Mouse (Mus musculus): ENCODE results near the gene Celsr1. TPM values are rescaled to one million over a fixed set of nuclear protein-coding genes. Genes with fewer than 3 reads are reported as not detected.

Celsr1 gene
- 6.8 and 8.8 TPM in 2 replicates for polyA plus RNA-seq (2014; fragmentation: Nextera tagmentation; extraction: Ambion mirVana)

DNA sequence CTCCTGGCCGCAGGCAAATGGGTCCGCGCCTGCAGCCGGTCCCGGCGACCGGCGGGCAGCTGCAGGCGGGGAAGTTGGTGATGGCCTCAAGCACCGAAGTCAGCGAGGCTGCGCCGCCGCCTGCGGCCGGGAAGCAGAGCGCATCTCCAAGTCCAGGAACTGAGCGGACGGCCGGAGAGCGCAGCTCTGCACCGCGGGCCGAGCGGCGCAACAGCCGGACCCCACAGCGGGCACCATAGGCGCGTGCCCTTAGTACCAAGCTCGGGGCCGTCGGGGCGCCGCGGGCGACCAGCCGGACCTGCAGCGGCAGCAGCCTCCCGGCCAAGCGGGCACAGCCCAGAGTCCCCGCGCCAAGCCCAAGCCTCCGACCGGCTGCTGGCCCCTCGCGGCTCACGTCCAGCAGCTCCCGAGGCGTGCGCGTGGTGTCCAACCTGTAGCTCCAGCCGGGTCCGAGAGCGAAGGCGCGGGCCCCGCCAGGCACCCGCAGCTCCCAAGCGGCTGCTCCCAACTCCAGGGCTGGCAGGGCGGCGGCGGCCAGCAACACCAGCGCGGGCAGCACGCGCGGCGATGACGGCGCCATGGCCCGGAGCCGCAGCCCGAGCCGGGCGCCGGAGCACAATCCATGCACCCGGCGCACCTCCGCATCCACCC is at the start of gene Celsr1:
Gene Celsr1 (minus strand): TSS at position 587 of the 651 bp plus-strand sequence.
- Histone ChIP-seq H3K4me3 (ENCODE audit: low read length) (peak within 1 kb of the TSS; percentile 66), H3K27ac (ENCODE audit: low read depth, low read length) (peak within 1 kb of the TSS; percentile 87), H3K9me3 (ENCODE audit: control insufficient read depth, low read length) (peaks cover 16% of the 10 kb centered on the region; the same call in 1 of the 2 replicates), H3K4me1 (ENCODE audit: control insufficient read depth, insufficient read depth, low read length) (peaks cover 20% of the 10 kb centered on the region), H3K9ac (ENCODE audit: low read depth, low read length) (peak within 1 kb of the TSS; percentile 80), H3K27me3 (ENCODE audit: control insufficient read depth, insufficient read depth, low read length) (peaks cover 23% of the 10 kb centered on the region), H3K4me2 (replicated peaks; ENCODE audit: low read depth, low read length) (peak within 1 kb of the TSS; percentile 87), H3K36me3 (ENCODE audit: control insufficient read depth, insufficient read depth, low read length) (peaks cover 12% of the 10 kb centered on the region; the same call in 1 of the 2 replicates)
- ATAC-seq (ENCODE audit: low FRiP score, low TSS enrichment) = peak; percentile 11
- under 1% methylated on average over 61 of the region's 80 CpGs for whole genome bisulfite sequencing

DNA sequence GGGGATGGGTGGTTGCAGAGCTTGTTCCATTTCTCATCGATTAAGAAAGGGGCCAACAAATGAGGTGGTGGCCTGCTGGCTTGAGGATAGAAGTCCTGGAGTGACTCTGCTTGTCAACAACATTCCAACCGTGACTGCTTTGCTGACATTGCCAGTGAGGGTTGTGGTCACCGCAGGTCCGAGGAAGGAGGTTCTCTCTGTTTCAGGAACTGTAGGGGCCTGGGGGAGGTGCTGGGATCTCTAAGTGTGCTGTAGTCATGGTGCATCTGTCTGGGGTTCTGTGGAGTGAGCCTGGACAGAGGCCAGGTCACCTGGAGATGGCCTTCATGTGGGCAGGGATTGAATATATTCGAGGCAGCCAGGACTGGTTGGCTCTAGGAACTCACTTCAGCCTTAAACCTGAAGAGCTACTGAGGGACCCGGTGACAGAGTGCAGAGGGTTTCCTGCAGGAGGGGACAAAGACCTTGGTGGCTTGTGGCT is 49.7 kb upstream of the Celsr1 start:
- Histone ChIP-seq H3K9ac (ENCODE audit: low read depth, low read length) (0 out of 2 replicates have a peak overlapping the region, but pooled peaks have one; percentile 0), H3K27ac (ENCODE audit: low read depth, low read length) (peak overlapping the region; percentile 37), H3K9me3 (ENCODE audit: control insufficient read depth, low read length) (no peaks in the 10 kb centered on the region), H3K4me2 (replicated peaks; ENCODE audit: low read depth, low read length) (no peak overlapping the region), H3K36me3 (ENCODE audit: control insufficient read depth, insufficient read depth, low read length) (no peaks in the 10 kb centered on the region), H3K4me1 (ENCODE audit: control insufficient read depth, insufficient read depth, low read length) (peaks cover 71% of the 10 kb centered on the region), H3K27me3 (ENCODE audit: control insufficient read depth, insufficient read depth, low read length) (no peaks in the 10 kb centered on the region), H3K4me3 (ENCODE audit: low read length) (no peak overlapping the region)
- no peak for ATAC-seq (ENCODE audit: low FRiP score, low TSS enrichment)
- WGBS = 28% methylated on average over 6 of the region's 6 CpGs

DNA sequence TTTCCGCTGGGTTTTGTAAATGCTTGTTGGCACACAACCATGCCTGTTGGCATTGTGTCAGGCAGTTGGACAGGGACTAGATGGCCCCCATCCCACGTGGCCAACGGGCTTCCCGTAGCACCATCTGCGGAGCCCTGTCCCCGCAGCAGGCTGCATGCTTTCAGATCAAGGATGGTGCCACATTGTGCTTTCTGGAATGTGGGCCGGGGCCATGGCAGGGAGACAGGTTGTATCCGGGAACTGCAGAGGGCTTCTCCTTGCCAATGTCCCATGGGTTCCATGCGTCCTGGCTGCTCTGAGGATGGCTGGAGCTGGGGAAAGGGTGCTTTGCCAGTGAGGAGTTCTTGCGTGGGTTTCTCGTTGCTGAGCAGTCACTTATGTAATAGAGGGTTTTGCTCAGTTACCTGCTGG is 49.0 kb upstream of the Celsr1 start:
- no peak for ATAC-seq (ENCODE audit: low FRiP score, low TSS enrichment)
- WGBS = 78% methylated on average over 11 of the region's 11 CpGs
- no peaks in the 10 kb centered on the region for H3K9me3 ChIP-seq (ENCODE audit: control insufficient read depth, low read length)
- H3K9ac ChIP-seq (ENCODE audit: low read depth, low read length) = 0 out of 2 replicates have a peak overlapping the region, but pooled peaks have one; percentile 8
- H3K4me1 ChIP-seq (ENCODE audit: control insufficient read depth, insufficient read depth, low read length) = peaks cover 76% of the 10 kb centered on the region
- H3K4me3 ChIP-seq (ENCODE audit: low read length) = no peak overlapping the region
- H3K27me3 ChIP-seq (ENCODE audit: control insufficient read depth, insufficient read depth, low read length) = no peaks in the 10 kb centered on the region
- H3K36me3 ChIP-seq (ENCODE audit: control insufficient read depth, insufficient read depth, low read length) = no peaks in the 10 kb centered on the region
- 0 out of 2 replicates have a peak overlapping the region, but pooled peaks have one; percentile 37 for H3K27ac ChIP-seq (ENCODE audit: low read depth, low read length)
- H3K4me2 ChIP-seq (replicated peaks; ENCODE audit: low read depth, low read length) = no peak overlapping the region

DNA sequence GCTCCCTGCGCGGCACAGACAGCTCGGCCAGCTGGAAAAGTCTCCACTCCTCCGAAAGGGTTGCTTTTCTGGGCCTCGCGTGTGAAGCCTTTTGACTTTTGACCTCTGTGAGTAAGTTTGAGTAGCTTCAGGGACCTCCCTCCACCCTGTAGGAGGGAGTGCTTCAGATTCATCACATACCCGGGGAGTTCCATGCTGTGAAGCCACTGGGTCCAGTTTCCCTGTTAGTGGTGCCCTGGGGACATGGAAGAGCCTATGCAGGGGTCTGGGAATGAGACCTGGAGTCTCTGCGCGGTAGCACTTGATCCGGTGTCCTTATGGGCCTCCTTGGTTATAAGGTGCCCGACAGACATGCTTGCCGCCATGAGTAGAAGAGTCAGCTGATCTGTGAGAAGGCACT is 48.1 kb upstream of the Celsr1 start:
- no peaks in the 10 kb centered on the region for H3K27me3 ChIP-seq (ENCODE audit: control insufficient read depth, insufficient read depth, low read length)
- 45% methylated on average over 12 of the region's 12 CpGs for WGBS
- no peak overlapping the region for H3K4me2 ChIP-seq (replicated peaks; ENCODE audit: low read depth, low read length)
- H3K9me3 ChIP-seq (ENCODE audit: control insufficient read depth, low read length) = no peaks in the 10 kb centered on the region
- no peak overlapping the region; the same call in 1 of the 2 replicates for H3K27ac ChIP-seq (ENCODE audit: low read depth, low read length)
- H3K36me3 ChIP-seq (ENCODE audit: control insufficient read depth, insufficient read depth, low read length) = no peaks in the 10 kb centered on the region
- ATAC-seq (ENCODE audit: low FRiP score, low TSS enrichment) = no peak
- H3K4me1 ChIP-seq (ENCODE audit: control insufficient read depth, insufficient read depth, low read length) = peaks cover 72% of the 10 kb centered on the region
- no peak overlapping the region for H3K4me3 ChIP-seq (ENCODE audit: low read length)
- 0 out of 2 replicates have a peak overlapping the region, but pooled peaks have one; percentile 12 for H3K9ac ChIP-seq (ENCODE audit: low read depth, low read length)

DNA sequence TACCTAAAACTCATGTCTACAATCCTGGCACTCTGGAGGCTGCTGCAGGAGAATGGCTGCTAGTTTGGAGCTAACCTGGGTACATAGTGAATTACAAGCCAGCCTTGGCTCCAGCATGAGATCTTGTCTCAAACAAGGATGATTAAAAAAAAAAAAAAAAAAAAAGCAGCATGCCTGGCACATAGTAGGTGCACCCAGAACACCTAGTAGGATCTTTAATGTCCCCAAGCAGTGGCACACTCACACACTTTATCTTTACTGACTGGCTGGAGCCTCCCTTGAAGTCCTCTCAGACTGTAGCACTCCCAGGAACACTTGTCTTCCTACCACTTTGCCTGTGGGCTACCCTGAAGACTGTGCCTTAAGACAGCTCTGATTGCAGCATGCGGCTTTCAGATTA is 46.8 kb upstream of the Celsr1 start:
- Histone ChIP-seq H3K27me3 (ENCODE audit: control insufficient read depth, insufficient read depth, low read length) (no peaks in the 10 kb centered on the region), H3K4me3 (ENCODE audit: low read length) (no peak overlapping the region), H3K9me3 (ENCODE audit: control insufficient read depth, low read length) (no peaks in the 10 kb centered on the region), H3K4me1 (ENCODE audit: control insufficient read depth, insufficient read depth, low read length) (peaks cover 68% of the 10 kb centered on the region), H3K4me2 (replicated peaks; ENCODE audit: low read depth, low read length) (no peak overlapping the region), H3K36me3 (ENCODE audit: control insufficient read depth, insufficient read depth, low read length) (no peaks in the 10 kb centered on the region), H3K9ac (ENCODE audit: low read depth, low read length) (no peak overlapping the region), H3K27ac (ENCODE audit: low read depth, low read length) (no peak overlapping the region)
- ATAC-seq (ENCODE audit: low FRiP score, low TSS enrichment) = no peak
- WGBS = 96% methylated on average over 1 of the region's 1 CpGs

DNA sequence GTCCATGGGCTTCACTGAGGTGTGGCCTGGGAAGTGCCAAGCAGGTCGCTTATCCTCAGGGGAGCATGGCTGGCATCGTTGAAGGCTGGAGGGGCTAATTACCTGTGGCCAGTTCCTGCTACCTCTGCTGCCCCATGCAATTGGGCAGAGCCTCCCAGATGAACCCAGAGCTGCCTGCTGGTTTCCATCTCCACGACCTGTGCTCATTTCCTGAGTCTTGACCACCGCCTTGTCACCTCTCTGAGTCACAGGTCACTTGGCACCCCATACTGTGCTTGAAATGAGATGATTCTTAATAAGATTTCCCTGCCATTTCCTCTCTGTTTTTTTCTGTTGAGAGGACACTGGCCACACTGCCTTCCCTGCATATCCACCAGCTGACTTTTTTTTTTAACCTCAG is 46.3 kb upstream of the Celsr1 start:
- ATAC-seq (ENCODE audit: low FRiP score, low TSS enrichment) = no peak
- Histone ChIP-seq H3K9ac (ENCODE audit: low read depth, low read length) (no peak overlapping the region), H3K4me1 (ENCODE audit: control insufficient read depth, insufficient read depth, low read length) (peaks cover 62% of the 10 kb centered on the region), H3K4me2 (replicated peaks; ENCODE audit: low read depth, low read length) (no peak overlapping the region), H3K4me3 (ENCODE audit: low read length) (no peak overlapping the region), H3K36me3 (ENCODE audit: control insufficient read depth, insufficient read depth, low read length) (no peaks in the 10 kb centered on the region), H3K27ac (ENCODE audit: low read depth, low read length) (no peak overlapping the region), H3K9me3 (ENCODE audit: control insufficient read depth, low read length) (no peaks in the 10 kb centered on the region), H3K27me3 (ENCODE audit: control insufficient read depth, insufficient read depth, low read length) (no peaks in the 10 kb centered on the region)
- WGBS = 44% methylated on average over 4 of the region's 4 CpGs

DNA sequence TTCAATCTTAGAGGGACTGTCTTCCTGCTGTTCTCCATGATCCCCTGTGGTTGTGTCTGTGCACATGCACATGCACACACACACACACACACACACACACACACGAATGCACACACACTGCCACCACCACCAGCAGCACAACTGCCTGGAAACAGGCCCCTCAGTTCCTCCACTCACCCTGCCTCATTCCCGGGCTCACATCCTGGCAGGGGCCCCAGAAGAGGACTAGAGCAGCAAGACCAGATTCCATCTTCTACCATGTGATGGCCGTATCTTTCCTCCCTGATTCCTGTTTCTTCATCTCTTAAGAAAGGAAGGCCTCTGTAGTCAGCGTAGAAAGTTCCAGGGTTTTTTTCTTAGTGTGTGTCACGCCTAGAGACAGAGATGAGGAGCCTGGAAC is 45.9 kb upstream of the Celsr1 start:
- Histone ChIP-seq H3K27me3 (ENCODE audit: control insufficient read depth, insufficient read depth, low read length) (no peaks in the 10 kb centered on the region), H3K4me2 (replicated peaks; ENCODE audit: low read depth, low read length) (no peak overlapping the region), H3K4me3 (ENCODE audit: low read length) (no peak overlapping the region), H3K4me1 (ENCODE audit: control insufficient read depth, insufficient read depth, low read length) (peaks cover 60% of the 10 kb centered on the region), H3K9ac (ENCODE audit: low read depth, low read length) (no peak overlapping the region), H3K36me3 (ENCODE audit: control insufficient read depth, insufficient read depth, low read length) (no peaks in the 10 kb centered on the region), H3K9me3 (ENCODE audit: control insufficient read depth, low read length) (no peaks in the 10 kb centered on the region), H3K27ac (ENCODE audit: low read depth, low read length) (no peak overlapping the region)
- ATAC-seq (ENCODE audit: low FRiP score, low TSS enrichment) = no peak
- WGBS = 70% methylated on average over 5 of the region's 5 CpGs

DNA sequence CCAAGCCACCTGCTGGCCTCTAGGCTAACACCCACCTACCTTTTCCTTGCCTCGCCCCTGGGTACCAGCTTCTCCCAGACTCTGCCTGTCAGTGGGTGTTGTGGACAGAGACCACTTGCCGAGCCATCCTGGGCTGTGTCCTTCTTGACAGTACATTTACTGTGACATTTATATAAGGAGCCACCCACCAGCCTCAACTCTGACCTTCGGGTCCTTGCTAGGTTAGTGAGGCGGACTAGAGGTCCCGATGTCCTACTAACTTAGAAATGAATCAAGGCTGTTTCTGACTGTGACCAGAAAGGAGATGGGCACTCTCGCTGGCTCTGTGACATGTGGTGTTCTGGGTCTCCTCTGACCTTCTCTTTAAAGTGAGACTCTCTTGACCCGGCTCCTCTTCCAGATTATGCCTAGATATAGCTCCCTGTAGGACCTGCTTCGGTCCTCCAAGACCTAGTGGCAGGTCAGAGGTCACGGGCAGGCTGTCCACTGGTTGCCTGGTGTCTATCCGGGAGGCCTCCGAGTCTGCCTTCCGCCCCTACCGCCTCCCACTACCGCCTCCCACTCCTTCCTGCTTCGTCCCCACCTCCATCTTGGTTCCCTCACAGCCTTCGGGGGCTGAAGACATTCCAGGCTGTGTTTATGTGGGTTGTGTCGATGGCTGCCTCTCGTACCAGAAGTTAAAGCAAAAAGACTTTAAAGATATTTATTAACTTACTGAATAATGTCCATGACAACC is 45.1 kb upstream of the Celsr1 start:
- Histone ChIP-seq H3K4me3 (ENCODE audit: low read length) (no peak overlapping the region), H3K9me3 (ENCODE audit: control insufficient read depth, low read length) (no peaks in the 10 kb centered on the region), H3K27me3 (ENCODE audit: control insufficient read depth, insufficient read depth, low read length) (no peaks in the 10 kb centered on the region), H3K4me1 (ENCODE audit: control insufficient read depth, insufficient read depth, low read length) (peaks cover 58% of the 10 kb centered on the region), H3K36me3 (ENCODE audit: control insufficient read depth, insufficient read depth, low read length) (no peaks in the 10 kb centered on the region), H3K9ac (ENCODE audit: low read depth, low read length) (0 out of 2 replicates have a peak overlapping the region, but pooled peaks have one; percentile 18), H3K27ac (ENCODE audit: low read depth, low read length) (no peak overlapping the region), H3K4me2 (replicated peaks; ENCODE audit: low read depth, low read length) (no peak overlapping the region)
- WGBS = 25% methylated on average over 18 of the region's 18 CpGs
- no peak for ATAC-seq (ENCODE audit: low FRiP score, low TSS enrichment)

DNA sequence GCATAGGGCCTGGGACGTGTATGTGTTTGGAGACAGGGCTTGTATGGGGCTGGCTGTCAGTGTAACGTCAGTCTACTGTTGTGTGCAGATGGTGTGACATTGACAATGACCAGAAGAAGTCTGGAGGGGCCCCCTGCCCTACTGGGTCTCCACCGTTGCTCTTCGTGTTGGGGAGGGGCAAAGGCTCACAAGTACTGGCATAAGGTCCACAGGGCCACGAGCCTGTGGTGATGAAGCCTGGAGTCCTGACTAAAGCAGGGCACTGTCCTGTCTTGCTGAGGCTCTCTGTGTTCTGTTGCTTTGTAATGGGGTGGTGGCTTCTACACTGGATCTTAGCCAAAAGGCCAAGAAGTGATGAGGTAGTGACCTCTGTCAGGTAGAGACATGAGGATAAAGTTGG is 44.4 kb upstream of the Celsr1 start:
- Histone ChIP-seq H3K9ac (ENCODE audit: low read depth, low read length) (no peak overlapping the region), H3K4me1 (ENCODE audit: control insufficient read depth, insufficient read depth, low read length) (peaks cover 51% of the 10 kb centered on the region), H3K4me3 (ENCODE audit: low read length) (no peak overlapping the region), H3K27ac (ENCODE audit: low read depth, low read length) (no peak overlapping the region), H3K4me2 (replicated peaks; ENCODE audit: low read depth, low read length) (no peak overlapping the region), H3K27me3 (ENCODE audit: control insufficient read depth, insufficient read depth, low read length) (no peaks in the 10 kb centered on the region), H3K36me3 (ENCODE audit: control insufficient read depth, insufficient read depth, low read length) (no peaks in the 10 kb centered on the region), H3K9me3 (ENCODE audit: control insufficient read depth, low read length) (no peaks in the 10 kb centered on the region)
- WGBS = 66% methylated on average over 5 of the region's 5 CpGs
- no peak for ATAC-seq (ENCODE audit: low FRiP score, low TSS enrichment)

Measured in kidney, embryonic 14.5 days (tissue).